Mouse (Mus musculus) testis, postnatal 14 days (tissue): ENCODE measurements around the gene A630095E13Rik.
"Not testable (repeated sequence)": the region's sequence is repeated elsewhere in the genome, so short reads cannot be mapped to it uniquely, and the experiment has no call there.

Experiments
- DNase-seq: peaks from one replicate; pipeline ENCODE4 v3.0.0; 2021; ENCODE audit warnings: low spot score

Gene A630095E13Rik

GRCm38 (mm10) chr9:36643276-36643675 lies at the start of gene A630095E13Rik:
Gene A630095E13Rik, minus strand, starts transcription at chr9:36643376.
- DNase-seq = not testable (repeated sequence)

- DNase-seq = no peak
Measured at GRCm38 (mm10) chr9:36692920-36693319, 49.7 kb upstream of the A630095E13Rik start, which contains the start of gene Acrv1. Gene Acrv1, plus strand, starts transcription at chr9:36693220.

- no peak for DNase-seq
Measured at GRCm38 (mm10) chr9:36687329-36687728, 44.2 kb upstream of the A630095E13Rik start.

- peak; percentile 56 for DNase-seq
Measured at GRCm38 (mm10) chr9:36681424-36681823, 38.2 kb upstream of the A630095E13Rik start.
